Mouse (Mus musculus): ENCODE measurements around the gene Atoh7.

The Atoh7 gene

DNA sequence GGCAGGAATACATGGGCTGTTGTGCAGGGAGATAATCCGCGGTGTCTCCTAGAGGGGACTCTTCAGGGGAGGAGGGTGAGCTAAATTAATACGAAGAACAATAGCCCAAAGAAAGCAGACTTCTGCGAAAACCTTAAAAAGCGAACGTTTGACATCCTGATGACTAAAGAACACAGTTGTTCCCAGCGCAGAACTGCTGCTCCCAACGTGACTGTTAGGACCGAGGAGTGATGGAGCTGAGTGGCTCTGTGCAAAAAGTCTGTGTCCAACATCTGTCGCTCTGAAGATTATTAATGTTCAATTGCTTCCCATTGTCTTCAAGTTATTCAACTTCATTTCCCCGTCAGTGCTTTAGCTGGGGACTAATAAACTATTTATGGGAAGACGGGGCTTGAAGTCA, 1.3 kb upstream of the Atoh7 start:
- no peak for DNase-seq (ENCODE audit: inconsistent ontology term)

- peak; percentile 65 for DNase-seq (ENCODE audit: inconsistent ontology term)
These were observed 601 bp downstream of the Atoh7 start for GRCm38 (mm10) chr10:63099941-63100562.

GRCm38 (mm10) chr10:63100657-63101056, 1.2 kb downstream of the Atoh7 start:
- DNase-seq (ENCODE audit: inconsistent ontology term) = no peak

GRCm38 (mm10) chr10:63113027-63113604, 13.7 kb downstream of the Atoh7 start:
- DNase-seq (ENCODE audit: inconsistent ontology term) = peak; percentile 33

DNA sequence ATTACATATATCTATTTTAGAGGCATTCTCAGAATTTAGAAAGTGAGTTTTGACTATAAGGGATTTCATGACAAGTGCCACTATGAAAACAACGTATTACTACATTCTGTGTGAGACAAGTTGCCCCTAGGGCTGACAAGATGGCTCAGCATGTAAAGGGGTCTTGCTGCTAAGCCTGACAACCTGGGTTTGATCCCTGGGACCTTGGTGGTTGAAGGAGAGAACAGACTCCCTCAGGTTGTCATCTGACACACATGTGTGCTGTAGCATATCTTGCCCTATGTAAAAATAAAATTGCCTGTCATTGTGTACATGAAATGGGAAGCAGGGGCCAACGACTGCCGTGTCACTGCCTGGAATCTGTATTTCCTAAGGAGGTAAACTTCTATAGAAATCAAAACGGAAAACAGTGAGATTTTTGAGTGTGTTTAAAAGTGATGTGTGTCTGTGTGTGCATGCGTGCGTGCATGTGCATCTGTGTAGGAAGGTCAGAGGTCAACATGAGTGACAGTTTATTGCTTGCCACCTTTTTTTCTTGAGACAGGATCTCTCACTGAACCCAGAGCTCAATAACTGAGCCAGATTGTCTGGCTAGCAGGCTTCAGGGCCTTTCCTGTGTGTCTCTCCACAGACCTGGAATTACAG, 14.4 kb downstream of the Atoh7 start:
- no peak for DNase-seq (ENCODE audit: inconsistent ontology term)

- DNase-seq (ENCODE audit: inconsistent ontology term) = no peak
These were observed 16.4 kb downstream of the Atoh7 start for GRCm38 (mm10) chr10:63115881-63116280.

- no peak for DNase-seq (ENCODE audit: inconsistent ontology term)
These were observed 16.9 kb downstream of the Atoh7 start for GRCm38 (mm10) chr10:63116376-63116775.

DNA sequence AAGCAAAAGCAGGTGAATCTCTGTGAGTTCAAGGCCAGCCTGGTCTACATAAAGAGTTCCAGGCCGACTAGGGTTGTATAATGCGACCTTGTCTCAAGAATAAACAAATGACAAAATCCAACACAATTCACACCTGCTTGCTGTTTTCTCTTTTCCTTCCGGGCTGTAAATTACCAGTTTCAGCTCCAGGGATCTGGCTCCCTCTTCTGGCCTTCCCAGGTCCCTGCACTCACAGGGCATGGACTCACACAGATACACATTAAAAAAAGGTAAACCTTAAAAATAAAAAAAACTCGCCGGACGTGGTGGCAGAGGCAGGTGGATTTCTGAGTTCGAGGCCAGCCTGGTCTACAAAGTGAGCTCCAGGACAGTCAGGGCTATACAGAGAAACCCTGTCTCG, 18.1 kb downstream of the Atoh7 start:
- DNase-seq (ENCODE audit: inconsistent ontology term) = no peak

- DNase-seq (ENCODE audit: inconsistent ontology term) = no peak
These were observed 20.5 kb downstream of the Atoh7 start for GRCm38 (mm10) chr10:63119916-63120315.

- DNase-seq (ENCODE audit: inconsistent ontology term) = no peak
These were observed 22.5 kb downstream of the Atoh7 start for GRCm38 (mm10) chr10:63121961-63122360.

- no peak for DNase-seq (ENCODE audit: inconsistent ontology term)
These were observed 23.1 kb downstream of the Atoh7 start for GRCm38 (mm10) chr10:63122516-63122915.

- DNase-seq (ENCODE audit: inconsistent ontology term) = no peak
These were observed 23.7 kb downstream of the Atoh7 start for GRCm38 (mm10) chr10:63123141-63123540.

DNA sequence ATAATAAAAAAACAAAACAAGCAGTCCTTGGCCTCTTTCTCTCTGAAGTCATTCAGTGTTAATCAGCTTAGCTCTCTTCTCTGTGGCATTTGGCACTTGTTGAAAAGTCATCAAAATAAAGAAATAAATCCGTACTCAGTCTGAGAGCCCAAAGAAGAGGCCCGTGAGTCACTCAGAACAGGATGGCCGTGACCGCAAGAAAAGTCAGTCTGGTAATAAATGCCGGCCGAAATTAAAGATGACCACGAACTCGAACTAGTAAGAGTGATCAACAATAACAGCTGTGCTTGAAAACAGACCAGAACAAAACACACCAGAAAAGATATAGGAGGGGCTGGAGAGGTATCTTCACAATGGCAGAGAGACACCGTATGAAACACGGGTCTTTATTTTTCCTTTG, 24.6 kb downstream of the Atoh7 start:
- no peak for DNase-seq (ENCODE audit: inconsistent ontology term)

GRCm38 (mm10) chr10:63125343-63125742, 25.9 kb downstream of the Atoh7 start:
- no peak for DNase-seq (ENCODE audit: inconsistent ontology term)

- no peak for DNase-seq (ENCODE audit: inconsistent ontology term)
These were observed 26.7 kb downstream of the Atoh7 start for GRCm38 (mm10) chr10:63126116-63126515.

GRCm38 (mm10) chr10:63127156-63127555, 27.7 kb downstream of the Atoh7 start:
- no peak for DNase-seq (ENCODE audit: inconsistent ontology term)

DNA sequence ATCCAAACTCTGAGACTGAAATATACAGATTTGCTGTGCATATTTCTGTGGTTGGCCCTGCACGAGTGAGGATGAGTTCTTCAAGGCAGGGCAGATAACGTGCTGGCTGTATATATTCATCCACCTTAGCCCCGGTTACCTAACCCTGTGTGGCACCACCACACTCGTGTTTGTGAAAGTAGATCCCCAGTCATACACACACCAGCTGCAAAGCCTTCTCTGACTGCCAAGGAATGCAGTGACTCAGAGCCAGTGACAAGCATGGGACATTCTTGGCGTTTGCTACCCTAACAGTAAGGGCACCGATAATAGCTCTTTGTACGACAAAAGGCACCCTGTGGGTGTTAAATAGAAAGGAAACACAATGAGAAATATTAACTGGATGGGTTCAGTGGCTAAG, 28.8 kb downstream of the Atoh7 start:
- peak; percentile 88 for DNase-seq (ENCODE audit: inconsistent ontology term)

GRCm38 (mm10) chr10:63130500-63130899, 31.0 kb downstream of the Atoh7 start:
- no peak for DNase-seq (ENCODE audit: inconsistent ontology term)

DNA sequence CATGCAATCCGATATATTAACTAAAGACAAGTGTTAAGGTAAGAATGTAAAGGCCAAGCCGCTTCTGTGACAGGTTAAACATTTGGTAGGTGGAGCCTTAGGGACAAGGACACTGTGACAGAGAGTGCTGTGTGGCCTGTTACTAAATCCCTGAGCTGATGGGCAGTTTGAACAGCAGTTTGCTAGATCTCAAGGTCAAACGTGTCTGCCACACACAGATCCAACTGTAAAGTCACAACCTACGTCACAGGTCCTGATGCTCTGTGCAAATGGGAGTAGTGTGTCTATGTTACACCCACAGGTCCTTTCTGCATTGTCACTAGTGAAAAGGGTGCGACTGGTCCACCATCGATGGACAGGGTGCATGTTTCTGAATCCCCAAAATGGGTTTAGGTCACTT, 32.9 kb downstream of the Atoh7 start:
- no peak for DNase-seq (ENCODE audit: inconsistent ontology term)

DNA sequence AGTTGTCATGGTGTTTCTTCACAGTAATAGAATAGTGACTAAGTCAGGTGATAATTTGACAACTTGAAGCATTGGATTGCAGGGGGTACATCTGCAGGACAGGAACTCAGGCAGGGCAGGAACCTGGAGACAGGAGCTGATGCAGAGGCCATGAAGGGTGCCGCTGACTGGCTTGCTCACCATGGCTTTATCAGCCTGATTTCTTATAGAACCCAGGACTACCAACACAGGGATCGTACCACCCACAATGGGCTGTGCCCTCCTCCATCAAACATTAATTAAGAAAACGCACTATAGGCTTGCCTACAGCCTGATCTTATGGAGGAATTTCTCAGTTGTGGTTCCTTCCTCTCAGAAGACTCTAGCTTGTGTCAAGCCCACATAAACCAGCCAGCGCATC, 33.9 kb downstream of the Atoh7 start:
- no peak for DNase-seq (ENCODE audit: inconsistent ontology term)

- DNase-seq (ENCODE audit: inconsistent ontology term) = no peak
These were observed 36.2 kb downstream of the Atoh7 start for GRCm38 (mm10) chr10:63135680-63136079.

- no peak for DNase-seq (ENCODE audit: inconsistent ontology term)
These were observed 37.0 kb downstream of the Atoh7 start for GRCm38 (mm10) chr10:63136436-63136835.

- no peak for DNase-seq (ENCODE audit: inconsistent ontology term)
These were observed 43.2 kb downstream of the Atoh7 start for GRCm38 (mm10) chr10:63142660-63143059.
